Mouse (Mus musculus): ENCODE results near the gene Myom1.

DNA sequence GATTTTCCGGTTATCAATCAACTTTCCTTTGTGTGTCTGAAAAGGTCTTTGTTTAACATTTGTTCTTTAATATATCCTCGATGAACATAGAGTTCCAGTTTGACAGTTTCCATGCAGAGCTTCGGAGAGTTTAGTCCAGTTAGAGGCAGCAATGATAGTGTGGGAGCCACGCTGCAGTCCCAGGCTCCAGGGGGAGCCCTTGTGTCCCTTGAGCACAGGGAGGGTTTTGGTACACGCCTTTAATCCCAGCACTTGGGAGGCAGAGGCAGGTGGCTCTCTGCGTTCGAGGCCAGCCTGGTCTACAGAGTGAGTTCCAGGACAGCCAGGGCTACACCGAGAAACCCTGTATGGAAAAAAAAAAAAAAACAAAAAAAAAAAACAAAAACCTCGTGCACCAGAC is 66.7 kb downstream of the Myom1 start:
- TF ChIP-seq POLR2A (IDR thresholded peaks at IDR 0.05; ENCODE audit: control insufficient read depth, low read depth, low read length) (no peak), CTCF (IDR thresholded peaks at IDR 0.05; ENCODE audit: control insufficient read depth, insufficient read depth, insufficient replicate concordance, low read depth, low read length) (no peak)
